Mouse (Mus musculus): ENCODE data around the gene Reps2.

The Reps2 gene

GRCm38 (mm10) chrX:162488630-162489029 is 154.8 kb downstream of the Reps2 start:
- no peak for DNase-seq (ENCODE audit: low spot score)

- DNase-seq (ENCODE audit: low spot score), result no peak
These were observed 155.7 kb downstream of the Reps2 start for GRCm38 (mm10) chrX:162487734-162488133.

GRCm38 (mm10) chrX:162470213-162470612 is 173.2 kb downstream of the Reps2 start:
- DNase-seq (ENCODE audit: low spot score), result no peak

GRCm38 (mm10) chrX:162462156-162462555 is 181.3 kb downstream of the Reps2 start:
- DNase-seq (ENCODE audit: low spot score), result no peak

GRCm38 (mm10) chrX:162456445-162456844 is 187.0 kb downstream of the Reps2 start:
- DNase-seq (ENCODE audit: low spot score), result no peak

GRCm38 (mm10) chrX:162455364-162455763 is 188.1 kb downstream of the Reps2 start:
- no peak for DNase-seq (ENCODE audit: low spot score)

GRCm38 (mm10) chrX:162453821-162454402 is 189.5 kb downstream of the Reps2 start:
- no peak for DNase-seq (ENCODE audit: low spot score)

GRCm38 (mm10) chrX:162452642-162453041 is 190.8 kb downstream of the Reps2 start:
- no peak for DNase-seq (ENCODE audit: low spot score)

- DNase-seq (ENCODE audit: low spot score), result no peak
These were observed 195.5 kb downstream of the Reps2 start for GRCm38 (mm10) chrX:162447974-162448373.

- DNase-seq (ENCODE audit: low spot score), result no peak
These were observed 196.7 kb downstream of the Reps2 start for GRCm38 (mm10) chrX:162446678-162447318.

- DNase-seq (ENCODE audit: low spot score), result no peak
These were observed 200.1 kb downstream of the Reps2 start for GRCm38 (mm10) chrX:162443387-162443786.

GRCm38 (mm10) chrX:162442970-162443369 is 200.5 kb downstream of the Reps2 start:
- DNase-seq (ENCODE audit: low spot score), result no peak

- no peak for DNase-seq (ENCODE audit: low spot score)
These were observed 210.5 kb downstream of the Reps2 start for GRCm38 (mm10) chrX:162432776-162433543.

GRCm38 (mm10) chrX:162427698-162428097 is 215.8 kb downstream of the Reps2 start:
- no peak for DNase-seq (ENCODE audit: low spot score)

GRCm38 (mm10) chrX:162419431-162419830 is 224.0 kb downstream of the Reps2 start:
- no peak for DNase-seq (ENCODE audit: low spot score)

- no peak for DNase-seq (ENCODE audit: low spot score)
These were observed 230.3 kb downstream of the Reps2 start for GRCm38 (mm10) chrX:162413124-162413523.

- DNase-seq (ENCODE audit: low spot score), result no peak
These were observed 236.2 kb downstream of the Reps2 start for GRCm38 (mm10) chrX:162407291-162407690.

GRCm38 (mm10) chrX:162402487-162402886 is 241.0 kb downstream of the Reps2 start:
- no peak for DNase-seq (ENCODE audit: low spot score)

GRCm38 (mm10) chrX:162380730-162381129 is 262.7 kb downstream of the Reps2 start:
- no peak for DNase-seq (ENCODE audit: low spot score)

- no peak for DNase-seq (ENCODE audit: low spot score)
These were observed 280.2 kb downstream of the Reps2 start for GRCm38 (mm10) chrX:162363206-162363605.

All from adipocyte (in vitro differentiated cells).